Mouse (Mus musculus) embryonic facial prominence, embryonic 12.5 days (tissue): ENCODE data around the gene Gm38394. TPM values are rescaled to one million over a fixed set of nuclear protein-coding genes. Genes with fewer than 3 reads are reported as not detected.

Source experiments
- ATAC-seq: fragments of 200-750 bp; cut with Nextera tagmentation; 2 replicates; pipeline ENCODE4 v1.8.0; 2017; ENCODE audit not compliant: insufficient number of reproducible peaks, insufficient read depth, low FRiP score, low TSS enrichment
- H3K27ac ChIP-seq: fragments of 300-500 bp; sonication (generic); 2 replicates; pipeline ENCODE4 v1.5.1; 2016; ENCODE audit warnings: mild to moderate bottlenecking
- H3K27me3 ChIP-seq: fragments of 300-500 bp; sonication (generic); 2 replicates; pipeline ENCODE4 v1.6.1; 2016; ENCODE audit warnings: mild to moderate bottlenecking, moderate library complexity
- H3K36me3 ChIP-seq: fragments of 300-500 bp; sonication (generic); 2 replicates; pipeline ENCODE4 v1.6.1; 2016; ENCODE audit warnings: mild to moderate bottlenecking
- H3K4me1 ChIP-seq: fragments of 300-500 bp; sonication (generic); 2 replicates; pipeline ENCODE4 v1.6.1; 2016
- H3K4me2 ChIP-seq: fragments of 300-500 bp; sonication (generic); replicated peaks from 2 replicates; pipeline ENCODE4 v1.6.1; 2016; ENCODE audit warnings: mild to moderate bottlenecking, moderate library complexity
- H3K4me3 ChIP-seq: fragments of 300-500 bp; sonication (generic); 2 replicates; pipeline ENCODE4 v1.5.1; 2016; ENCODE audit warnings: mild to moderate bottlenecking
- H3K9ac ChIP-seq: fragments of 300-500 bp; sonication (generic); 2 replicates; pipeline ENCODE4 v1.6.1; 2016; ENCODE audit warnings: mild to moderate bottlenecking, moderate library complexity
- H3K9me3 ChIP-seq: fragments of 300-500 bp; sonication (generic); 2 replicates; pipeline ENCODE4 v1.6.1; 2016; ENCODE audit warnings: mild to moderate bottlenecking, moderate library complexity
- WGBS: fragments of 180-500 bp; shearing (Covaris S2); methylation state at CpG from one replicate; pipeline ENCODE4 v1.1.7; 2016; 5-methylcytosine and 5-hydroxymethylcytosine counted together
- polyA plus RNA-seq: library from polyadenylated mRNA; unstranded; fragments of >200 nt; fragmentation: Nextera tagmentation; extraction: Ambion mirVana; gene quantifications from 2 replicates; pipeline ENCODE4 v1.2.1, GENCODE M21; 2016

The Gm38394 gene
- polyA plus RNA-seq, 1 experiment from 2014 or later, result 8.1 TPM

DNA sequence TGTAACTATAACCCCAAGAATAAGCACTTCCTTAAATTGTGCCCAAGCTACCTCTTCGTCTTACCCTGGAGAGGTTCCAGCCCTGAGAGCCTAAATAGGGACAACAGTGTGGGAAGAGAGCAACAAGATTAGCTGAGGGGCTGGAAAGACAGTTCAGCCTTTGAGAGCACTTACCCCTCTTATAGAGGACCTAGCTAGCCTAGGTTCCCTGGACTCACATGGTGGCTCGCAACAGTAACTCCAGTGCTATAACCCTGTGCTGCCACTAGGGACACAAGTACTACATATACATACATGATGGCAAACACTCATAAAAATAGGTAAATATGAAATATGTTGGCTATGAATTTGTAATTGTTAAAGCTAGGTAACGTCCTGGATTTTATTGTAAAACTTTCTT lies 47.3 kb downstream of the Gm38394 start:
- no peaks in the 10 kb centered on the region for H3K9me3 ChIP-seq
- H3K36me3 ChIP-seq, result peaks cover 16% of the 10 kb centered on the region; the same call in 1 of the 2 replicates
- no peak overlapping the region for H3K27ac ChIP-seq
- H3K27me3 ChIP-seq, result no peaks in the 10 kb centered on the region
- H3K9ac ChIP-seq, result no peak overlapping the region
- ATAC-seq, result no peak
- no peak overlapping the region for H3K4me2 ChIP-seq
- H3K4me3 ChIP-seq, result no peak overlapping the region
- H3K4me1 ChIP-seq, result 0 out of 2 replicates have a peak, but pooled peaks cover 2% of the 10 kb centered on the region
- WGBS, result 73% methylated on average over 3 of the region's 3 CpGs

- Histone ChIP-seq H3K4me1 (peaks cover 7% of the 10 kb centered on the region; the same call in 1 of the 2 replicates), H3K4me3 (no peak overlapping the region), H3K36me3 (peaks cover 27% of the 10 kb centered on the region), H3K9me3 (no peaks in the 10 kb centered on the region), H3K27me3 (no peaks in the 10 kb centered on the region), H3K4me2 (no peak overlapping the region), H3K27ac (no peak overlapping the region), H3K9ac (no peak overlapping the region)
- 75% methylated on average over 1 of the region's 1 CpGs for WGBS
- ATAC-seq, result no peak
These were observed 49.7 kb downstream of the Gm38394 start for GRCm38 (mm10) chr1:133611436-133611835.

DNA sequence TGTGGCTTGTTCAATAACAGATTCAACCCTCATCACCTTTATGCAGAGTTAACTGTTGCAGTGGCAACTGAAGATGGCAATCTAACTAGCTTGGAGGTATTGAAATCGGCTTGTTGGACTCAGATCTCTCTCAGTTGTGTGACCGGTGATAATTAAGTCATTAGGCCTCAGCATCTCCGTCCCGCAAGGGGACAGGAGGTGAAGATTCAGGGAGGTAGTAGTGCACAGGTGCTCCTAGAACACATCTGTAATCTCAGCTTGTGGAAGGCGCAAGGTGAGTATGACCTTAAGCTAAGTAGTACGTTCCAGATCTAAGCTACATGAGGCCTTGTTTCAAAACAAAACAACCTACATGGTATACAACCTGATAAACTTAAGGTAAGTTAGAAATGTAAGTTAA lies 50.5 kb downstream of the Gm38394 start:
- peak overlapping the region; percentile 32 for H3K4me2 ChIP-seq
- H3K27me3 ChIP-seq, result no peaks in the 10 kb centered on the region
- ATAC-seq, result no peak
- peak overlapping the region; percentile 39 for H3K9ac ChIP-seq
- peaks cover 7% of the 10 kb centered on the region; the same call in 1 of the 2 replicates for H3K4me1 ChIP-seq
- no peaks in the 10 kb centered on the region for H3K9me3 ChIP-seq
- H3K4me3 ChIP-seq, result peak overlapping the region; percentile 94; the same call in 1 of the 2 replicates
- H3K36me3 ChIP-seq, result peaks cover 35% of the 10 kb centered on the region
- no peak overlapping the region for H3K27ac ChIP-seq
- 55% methylated on average over 6 of the region's 6 CpGs for WGBS

GRCm38 (mm10) chr1:133609771-133610502 lies 51.2 kb downstream of the Gm38394 start, which contains the start of gene Snrpe:
Gene Snrpe, minus strand, starts transcription at chr1:133610291.
- Histone ChIP-seq H3K27me3 (no peaks in the 10 kb centered on the region), H3K36me3 (peaks cover 42% of the 10 kb centered on the region), H3K4me3 (peak within 1 kb of the TSS; percentile 94), H3K9ac (peak within 1 kb of the TSS; percentile 96), H3K27ac (peak within 1 kb of the TSS; percentile 92), H3K4me1 (peaks cover 7% of the 10 kb centered on the region; the same call in 1 of the 2 replicates), H3K9me3 (no peaks in the 10 kb centered on the region), H3K4me2 (peak within 1 kb of the TSS; percentile 66)
- WGBS, result under 1% methylated on average over 73 of the region's 73 CpGs
- ATAC-seq, result peak; percentile 95

GRCm38 (mm10) chr1:133603174-133603573 lies 57.9 kb downstream of the Gm38394 start:
- H3K27me3 ChIP-seq, result no peaks in the 10 kb centered on the region
- no peaks in the 10 kb centered on the region for H3K4me1 ChIP-seq
- no peak for ATAC-seq
- no peak overlapping the region for H3K9ac ChIP-seq
- no peak overlapping the region for H3K4me2 ChIP-seq
- 92% methylated on average over 4 of the region's 4 CpGs for WGBS
- no peak overlapping the region for H3K27ac ChIP-seq
- no peaks in the 10 kb centered on the region for H3K9me3 ChIP-seq
- H3K36me3 ChIP-seq, result peaks cover 71% of the 10 kb centered on the region
- H3K4me3 ChIP-seq, result no peak overlapping the region

DNA sequence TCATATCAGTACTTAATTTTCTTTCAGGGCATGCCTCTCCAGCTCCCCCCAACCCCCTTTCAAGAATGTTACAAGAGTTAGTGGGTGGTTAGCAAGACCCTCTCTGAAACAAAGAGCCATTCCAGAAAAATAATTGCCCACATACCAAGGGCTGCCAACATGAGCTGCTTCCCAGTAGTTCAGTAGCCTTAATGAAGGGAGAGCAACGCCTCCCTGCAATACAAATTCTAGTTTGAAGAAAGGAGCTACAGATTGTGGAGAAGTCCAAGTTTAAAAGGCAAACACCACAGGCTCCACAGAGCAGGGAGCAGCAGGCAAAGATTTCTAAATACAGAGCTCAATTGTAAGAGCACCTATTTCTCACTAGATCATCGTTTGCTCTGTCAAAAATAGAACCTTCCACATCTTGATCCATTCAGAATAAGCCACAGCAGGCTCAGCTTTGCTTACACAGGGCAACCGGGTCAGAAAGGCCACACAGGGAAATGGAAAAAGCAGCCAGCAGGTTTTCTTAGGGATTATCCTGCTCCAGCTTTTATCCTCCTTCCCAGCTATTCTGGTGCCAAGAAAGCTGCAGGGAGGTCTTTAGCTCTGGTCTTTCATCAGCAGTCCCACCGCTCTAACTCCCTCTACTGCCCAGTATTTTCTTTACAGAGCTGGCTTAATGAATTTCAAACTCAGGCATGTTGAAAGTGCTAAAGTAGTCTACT lies 64.7 kb downstream of the Gm38394 start:
- H3K27me3 ChIP-seq, result no peaks in the 10 kb centered on the region
- ATAC-seq, result peak; percentile 64
- 3% methylated on average over 4 of the region's 4 CpGs for WGBS
- H3K4me2 ChIP-seq, result no peak overlapping the region
- H3K4me3 ChIP-seq, result no peak overlapping the region
- H3K4me1 ChIP-seq, result peaks cover 6% of the 10 kb centered on the region; the same call in 1 of the 2 replicates
- peak overlapping the region; percentile 65; the same call in 1 of the 2 replicates for H3K27ac ChIP-seq
- H3K9me3 ChIP-seq, result no peaks in the 10 kb centered on the region
- H3K9ac ChIP-seq, result no peak overlapping the region
- H3K36me3 ChIP-seq, result peaks cover 6% of the 10 kb centered on the region; the same call in 1 of the 2 replicates

DNA sequence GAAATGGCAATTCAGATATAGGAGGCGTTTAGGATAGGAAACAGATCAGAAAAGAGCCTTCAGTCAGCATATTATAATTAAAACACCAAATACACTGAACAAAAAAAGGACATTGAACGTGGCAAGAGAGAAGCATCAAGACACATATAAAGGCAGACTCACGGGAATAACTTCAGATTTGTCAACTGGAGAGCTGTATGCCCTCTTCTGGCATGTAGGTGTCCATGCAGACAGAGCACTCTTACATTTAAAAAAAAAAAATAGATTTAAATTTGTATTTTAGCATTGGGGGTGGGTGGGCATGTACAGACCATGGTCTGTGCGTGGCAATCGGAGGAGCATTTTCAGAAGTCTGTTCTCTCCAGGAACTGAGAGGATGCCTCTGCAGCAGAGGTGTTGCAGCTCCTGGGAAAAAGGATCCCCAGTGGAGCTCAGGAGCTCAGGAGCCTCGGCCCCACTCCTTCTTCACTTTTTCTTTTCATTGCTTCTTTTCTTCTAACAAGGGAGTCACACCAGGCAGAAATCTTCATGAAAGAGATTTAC lies 75.1 kb downstream of the Gm38394 start:
- no peaks in the 10 kb centered on the region for H3K4me1 ChIP-seq
- no peak for ATAC-seq
- H3K4me3 ChIP-seq, result no peak overlapping the region
- no peak overlapping the region for H3K27ac ChIP-seq
- WGBS, result 77% methylated on average over 6 of the region's 6 CpGs
- H3K4me2 ChIP-seq, result no peak overlapping the region
- no peak overlapping the region for H3K9ac ChIP-seq
- H3K27me3 ChIP-seq, result no peaks in the 10 kb centered on the region
- no peaks in the 10 kb centered on the region for H3K36me3 ChIP-seq
- H3K9me3 ChIP-seq, result no peaks in the 10 kb centered on the region

GRCm38 (mm10) chr1:133571293-133571692 lies 89.8 kb downstream of the Gm38394 start:
- no peaks in the 10 kb centered on the region for H3K9me3 ChIP-seq

More at GRCm38 (mm10) chr1:133571293-133571692, 89.8 kb downstream of the Gm38394 start:
- no peak for ATAC-seq
- Histone ChIP-seq H3K9ac (no peak overlapping the region), H3K4me3 (no peak overlapping the region), H3K27me3 (no peaks in the 10 kb centered on the region), H3K4me2 (no peak overlapping the region), H3K4me1 (no peaks in the 10 kb centered on the region), H3K27ac (no peak overlapping the region), H3K36me3 (no peaks in the 10 kb centered on the region)
- WGBS, result 72% methylated on average over 11 of the region's 11 CpGs

Other genes starting within 250 kb of the Gm38394 start
- 9.4 and 9.7 TPM in 2 replicates for gene Sox13, start 236.9 kb downstream of the Gm38394 start, polyA plus RNA-seq
- gene Snrpe, start 51.0 kb downstream of the Gm38394 start, polyA plus RNA-seq, result 701 and 762 TPM in 2 replicates
- gene Zbed6, start 433 bp downstream of the Gm38394 start, polyA plus RNA-seq, result not detected in 2 replicates
- gene Lax1, start 28.8 kb upstream of the Gm38394 start, polyA plus RNA-seq, result 0.71 and 1.3 TPM in 2 replicates
- gene Atp2b4, start 139.7 kb upstream of the Gm38394 start, polyA plus RNA-seq, result 14.1 and 15.0 TPM in 2 replicates
- 1.1 and 1.3 TPM in 2 replicates for gene Optc, start 246.7 kb upstream of the Gm38394 start, polyA plus RNA-seq